Mouse (Mus musculus) midbrain, embryonic 16.5 days (tissue): ENCODE results near the gene Cadm3. TPM values are rescaled to one million over a fixed set of nuclear protein-coding genes. Genes with fewer than 3 reads are reported as not detected.

Experiments
- ATAC-seq: fragments of 200-750 bp; cut with Nextera tagmentation; 2 replicates; pipeline ENCODE4 v1.8.0; 2017; ENCODE audit warnings: moderate TSS enrichment
- H3K27ac ChIP-seq: fragments of 300-500 bp; sonication (generic); 2 replicates; pipeline ENCODE4 v1.5.1; 2014; ENCODE audit warnings: mild to moderate bottlenecking, low read length, mixed read lengths
- H3K27me3 ChIP-seq: fragments of 300-500 bp; sonication (generic); 2 replicates; pipeline ENCODE4 v1.6.1; 2014; ENCODE audit warnings: low read depth, low read length, mixed read lengths; ENCODE audit not compliant: control insufficient read depth, insufficient read depth
- H3K36me3 ChIP-seq: fragments of 300-500 bp; sonication (generic); 2 replicates; pipeline ENCODE4 v1.6.1; 2014; ENCODE audit warnings: mild to moderate bottlenecking, low read length, moderate library complexity, mixed read lengths; ENCODE audit not compliant: control insufficient read depth, insufficient read depth
- H3K4me1 ChIP-seq: fragments of 300-500 bp; sonication (generic); 2 replicates; pipeline ENCODE4 v1.6.1; 2014; ENCODE audit warnings: mild to moderate bottlenecking, low read length, mixed read lengths; ENCODE audit not compliant: control insufficient read depth, insufficient read depth
- H3K4me2 ChIP-seq: fragments of 300-500 bp; sonication (generic); 2 replicates; pipeline ENCODE4 v1.6.1; 2014; ENCODE audit warnings: mild to moderate bottlenecking, low read length, mixed read lengths
- H3K4me3 ChIP-seq: fragments of 300-500 bp; sonication (generic); 2 replicates; pipeline ENCODE4 v1.5.1; 2014; ENCODE audit warnings: low read depth, mild to moderate bottlenecking, low read length, moderate library complexity, mixed read lengths
- H3K9ac ChIP-seq: fragments of 300-500 bp; sonication (generic); 2 replicates; pipeline ENCODE4 v1.6.1; 2014; ENCODE audit warnings: low read depth, low read length, mixed read lengths
- H3K9me3 ChIP-seq: fragments of 300-500 bp; sonication (generic); replicated peaks from 2 replicates; pipeline ENCODE4 v1.6.1; 2014; ENCODE audit warnings: mild to moderate bottlenecking, low read length, mixed read lengths; ENCODE audit not compliant: control insufficient read depth, poor library complexity, severe bottlenecking
- WGBS: fragments of 180-500 bp; shearing (Covaris S2); extraction: QIAGEN DNeasy Blood & Tissue Kit; methylation state at CpG from one replicate; pipeline ENCODE4 v1.1.7; 2014; 5-methylcytosine and 5-hydroxymethylcytosine counted together
- polyA plus RNA-seq: library from polyadenylated mRNA; unstranded; fragments of >200 nt; fragmentation: Nextera tagmentation; extraction: Ambion mirVana; gene quantifications from 2 replicates; pipeline ENCODE4 v1.2.1, GENCODE M21; 2015

The Cadm3 gene
- polyA plus RNA-seq, 1 experiment from 2014 or later = 69.7 TPM

DNA sequence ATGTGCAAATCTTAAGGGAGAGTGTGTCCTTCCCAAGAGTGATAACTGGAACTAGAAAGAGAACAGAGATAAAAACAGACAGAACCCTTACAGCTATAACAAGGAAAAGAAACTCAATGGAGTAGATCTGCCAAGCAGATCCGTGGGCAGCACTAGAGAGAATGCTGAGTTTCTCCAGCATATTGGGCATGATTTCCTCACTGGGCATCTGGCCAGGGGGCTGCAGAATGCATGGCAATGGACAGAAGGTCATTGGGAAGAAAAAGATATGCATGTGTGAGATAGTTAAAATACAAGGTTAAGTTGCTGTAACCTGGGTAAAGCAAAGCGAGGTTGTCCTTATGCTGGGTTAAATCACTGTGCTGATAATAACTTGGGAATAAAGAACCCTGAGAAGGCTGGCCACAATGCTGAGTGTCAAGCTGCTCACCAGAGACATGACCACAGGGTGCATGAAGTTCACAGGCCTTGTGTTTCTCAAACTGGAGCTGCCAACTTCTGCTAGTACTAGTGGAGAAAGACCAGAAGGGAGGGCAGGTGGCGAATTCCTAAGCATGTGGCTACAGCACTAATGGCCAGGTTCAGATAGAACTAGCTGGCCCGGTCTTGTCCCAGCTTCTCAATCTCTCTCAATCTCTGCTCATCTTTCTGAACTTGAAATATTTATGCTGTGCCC is 3.2 kb downstream of the Cadm3 start:
- H3K4me2 ChIP-seq = no peak overlapping the region
- 91% methylated on average over 4 of the region's 4 CpGs for WGBS

DNA sequence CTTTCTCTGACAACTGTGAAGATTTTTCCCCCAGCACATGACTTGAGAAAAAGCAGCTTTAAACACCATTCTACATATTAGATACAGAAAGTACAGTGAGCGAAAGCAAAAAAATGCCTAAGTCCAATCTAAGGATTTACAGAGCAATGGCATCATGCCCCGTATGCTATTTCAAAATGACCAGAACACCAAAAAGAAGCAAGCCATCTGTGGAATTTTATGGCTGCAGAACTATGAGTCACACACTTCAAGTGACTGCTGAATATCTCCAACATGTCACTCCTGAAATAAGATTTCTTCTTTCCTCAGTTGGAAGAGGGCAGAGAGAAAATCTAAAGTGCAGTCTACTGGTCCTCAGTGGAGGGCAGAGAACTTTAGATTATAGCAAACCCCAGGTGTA is 4.1 kb downstream of the Cadm3 start:
- H3K4me1 ChIP-seq = peaks cover 53% of the 10 kb centered on the region
- H3K4me2 ChIP-seq = no peak overlapping the region
- no peak overlapping the region for H3K9ac ChIP-seq
- H3K27me3 ChIP-seq = no peaks in the 10 kb centered on the region
- no peaks in the 10 kb centered on the region for H3K9me3 ChIP-seq
- WGBS = 92% methylated on average over 2 of the region's 2 CpGs
- ATAC-seq = no peak
- H3K27ac ChIP-seq = no peak overlapping the region
- no peaks in the 10 kb centered on the region for H3K36me3 ChIP-seq
- H3K4me3 ChIP-seq = no peak overlapping the region

More for the DNA sequence above, 3.2 kb downstream of the Cadm3 start:
- H3K27me3 ChIP-seq = no peaks in the 10 kb centered on the region
- H3K4me1 ChIP-seq = peaks cover 48% of the 10 kb centered on the region
- no peaks in the 10 kb centered on the region for H3K9me3 ChIP-seq
- ATAC-seq = no peak
- no peaks in the 10 kb centered on the region for H3K36me3 ChIP-seq
- no peak overlapping the region for H3K9ac ChIP-seq
- no peak overlapping the region for H3K4me3 ChIP-seq
- no peak overlapping the region for H3K27ac ChIP-seq

DNA sequence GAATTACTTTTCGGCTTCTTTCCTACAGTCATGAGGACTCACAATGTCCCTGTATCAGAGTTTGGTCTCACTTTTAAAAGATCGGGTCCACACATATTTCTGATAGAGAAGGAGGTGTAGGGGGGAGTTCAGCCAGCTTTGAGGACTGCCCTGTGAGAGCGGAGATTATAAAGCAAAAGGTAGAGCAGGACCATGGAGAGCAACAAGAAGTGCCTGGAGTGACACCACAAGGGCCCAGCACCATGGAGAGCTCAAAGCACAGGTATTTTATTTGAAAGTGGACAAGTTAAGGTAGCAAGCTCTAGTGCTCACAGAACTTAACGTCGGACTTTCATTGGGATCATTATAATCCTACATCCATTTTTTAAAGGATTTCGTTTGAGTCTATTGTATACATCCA is 5.8 kb downstream of the Cadm3 start:
- H3K4me1 ChIP-seq = peaks cover 50% of the 10 kb centered on the region
- no peak overlapping the region for H3K9ac ChIP-seq
- no peak overlapping the region for H3K4me2 ChIP-seq
- no peak overlapping the region for H3K27ac ChIP-seq
- no peak overlapping the region for H3K4me3 ChIP-seq
- H3K36me3 ChIP-seq = no peaks in the 10 kb centered on the region
- 57% methylated on average over 6 of the region's 6 CpGs for WGBS
- H3K9me3 ChIP-seq = no peaks in the 10 kb centered on the region
- ATAC-seq = no peak
- no peaks in the 10 kb centered on the region for H3K27me3 ChIP-seq

DNA sequence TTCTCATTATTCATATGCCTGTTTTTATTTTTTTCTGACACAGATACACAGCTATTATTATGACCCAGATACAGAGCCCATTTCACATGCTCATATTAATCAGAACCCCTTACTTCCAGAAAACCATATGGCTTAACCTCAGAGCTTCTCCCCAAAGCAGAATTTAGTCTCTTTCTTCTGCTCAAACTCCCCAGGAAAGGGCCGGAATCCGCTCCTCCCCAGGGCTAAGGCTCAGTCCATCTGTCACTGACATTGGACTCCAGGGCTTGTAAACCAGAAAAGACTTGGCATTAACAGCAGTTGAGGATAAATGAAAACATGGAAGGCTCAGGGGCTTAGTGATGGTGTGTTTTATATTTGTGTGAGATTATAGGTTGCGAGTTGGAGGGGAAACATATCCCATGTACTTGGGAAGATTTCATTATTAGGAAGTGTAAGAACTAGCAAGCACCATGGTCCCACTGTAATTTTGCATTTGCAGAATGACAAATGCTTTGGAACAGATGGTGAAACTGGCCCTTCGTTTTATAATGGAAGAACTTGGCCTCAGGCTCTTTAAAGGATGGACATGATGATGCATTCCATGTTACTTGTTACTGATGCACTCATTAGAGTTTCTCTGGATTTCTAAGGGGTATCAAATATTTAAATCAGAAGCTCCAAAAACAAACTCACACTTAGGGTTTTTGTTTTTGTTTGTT is 7.8 kb downstream of the Cadm3 start:
- H3K4me2 ChIP-seq = no peak overlapping the region
- no peak overlapping the region for H3K9ac ChIP-seq
- H3K27ac ChIP-seq = peak overlapping the region; percentile 10; the same call in 1 of the 2 replicates
- peaks cover 38% of the 10 kb centered on the region for H3K4me1 ChIP-seq
- ATAC-seq = no peak
- H3K36me3 ChIP-seq = no peaks in the 10 kb centered on the region
- H3K4me3 ChIP-seq = no peak overlapping the region
- 43% methylated on average over 4 of the region's 4 CpGs for WGBS
- H3K27me3 ChIP-seq = no peaks in the 10 kb centered on the region
- no peaks in the 10 kb centered on the region for H3K9me3 ChIP-seq

DNA sequence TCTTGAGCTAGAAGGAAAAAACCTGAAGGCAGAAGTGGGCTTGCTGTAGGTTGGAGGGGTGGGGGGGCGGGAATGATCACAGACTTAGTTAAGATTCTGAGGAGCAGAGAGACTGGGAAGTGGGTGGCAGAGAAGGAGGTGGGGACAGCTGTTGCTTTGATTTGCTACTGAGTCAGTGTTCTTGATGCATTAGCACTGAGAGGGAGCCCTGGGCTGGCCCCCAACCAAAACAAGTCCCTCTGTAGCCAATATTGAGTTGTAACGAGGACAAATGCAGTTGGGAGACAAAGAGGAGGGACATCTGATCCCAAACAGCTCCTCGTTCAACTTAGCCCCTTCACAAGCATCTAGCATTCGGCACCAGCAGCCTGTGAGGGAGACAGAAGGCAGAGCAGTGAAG is 9.7 kb downstream of the Cadm3 start:
- ATAC-seq = no peak
- Histone ChIP-seq H3K27ac (no peak overlapping the region), H3K4me1 (peaks cover 26% of the 10 kb centered on the region), H3K4me2 (no peak overlapping the region), H3K9ac (no peak overlapping the region), H3K36me3 (no peaks in the 10 kb centered on the region), H3K27me3 (no peaks in the 10 kb centered on the region), H3K4me3 (no peak overlapping the region), H3K9me3 (no peaks in the 10 kb centered on the region)
- 39% methylated on average over 4 of the region's 4 CpGs for WGBS

DNA sequence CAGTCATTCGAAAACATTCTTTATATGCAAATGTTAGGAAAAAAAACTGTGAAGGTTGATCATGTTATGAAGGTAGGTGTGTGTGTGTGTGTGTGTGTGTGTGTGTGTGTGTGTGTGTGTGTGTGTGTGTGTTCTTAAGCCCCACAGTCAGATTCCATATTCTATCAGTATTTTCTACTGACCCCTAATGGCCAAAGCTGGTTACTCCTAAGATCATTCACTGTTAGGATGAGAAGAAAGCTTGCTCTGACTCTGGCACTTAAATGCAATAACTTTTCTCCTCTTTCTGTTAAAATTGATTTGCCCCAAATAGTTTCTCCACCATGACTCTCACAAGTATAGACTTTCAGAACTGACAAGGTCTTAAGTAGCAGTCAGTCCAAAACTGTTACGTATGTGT is 10.8 kb downstream of the Cadm3 start:
- 91% methylated on average over 2 of the region's 2 CpGs for WGBS
- H3K4me1 ChIP-seq = peaks cover 21% of the 10 kb centered on the region
- no peak for ATAC-seq
- no peak overlapping the region for H3K9ac ChIP-seq
- no peak overlapping the region for H3K27ac ChIP-seq
- no peaks in the 10 kb centered on the region for H3K36me3 ChIP-seq
- no peaks in the 10 kb centered on the region for H3K9me3 ChIP-seq
- no peak overlapping the region for H3K4me2 ChIP-seq
- H3K27me3 ChIP-seq = no peaks in the 10 kb centered on the region
- no peak overlapping the region for H3K4me3 ChIP-seq

DNA sequence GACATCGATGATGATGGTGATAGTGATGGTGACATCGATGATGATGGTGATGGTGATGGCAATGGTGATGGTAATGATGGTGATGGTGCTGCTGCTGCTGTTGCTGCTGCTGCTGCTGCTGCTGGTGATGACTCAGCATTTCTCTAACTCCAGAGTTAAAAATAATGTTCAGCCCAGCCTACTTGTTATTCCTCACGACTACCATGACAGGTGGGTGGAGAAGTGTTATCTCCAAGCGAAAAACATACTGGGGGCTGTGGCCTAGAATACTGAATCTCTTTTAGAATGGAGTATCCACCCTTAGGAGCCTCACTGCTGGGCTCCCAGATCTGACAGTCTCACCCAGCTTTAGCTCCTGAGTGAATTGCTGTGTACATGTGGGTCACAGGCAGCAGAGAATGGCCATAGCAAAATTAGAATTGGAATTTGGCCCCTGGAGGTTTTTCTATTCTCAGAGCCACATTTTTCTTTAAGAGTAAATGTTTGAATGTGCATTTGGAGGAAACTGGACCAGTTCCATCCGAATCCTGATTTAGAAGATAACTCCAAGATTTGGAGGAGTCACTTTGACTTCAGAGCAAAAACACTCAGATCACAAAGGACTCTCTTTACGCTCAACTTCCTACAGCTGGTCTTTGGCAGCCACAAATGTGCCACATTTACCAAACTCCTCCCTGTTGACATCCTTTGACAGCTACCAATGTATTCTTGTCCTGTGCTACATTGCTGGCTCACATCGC is 12.2 kb downstream of the Cadm3 start:
- Histone ChIP-seq H3K27me3 (no peaks in the 10 kb centered on the region), H3K36me3 (no peaks in the 10 kb centered on the region), H3K27ac (no peak overlapping the region), H3K9me3 (no peaks in the 10 kb centered on the region), H3K4me3 (no peak overlapping the region), H3K9ac (no peak overlapping the region), H3K4me2 (no peak overlapping the region), H3K4me1 (peaks cover 21% of the 10 kb centered on the region)
- WGBS = 79% methylated on average over 7 of the region's 7 CpGs
- ATAC-seq = no peak

DNA sequence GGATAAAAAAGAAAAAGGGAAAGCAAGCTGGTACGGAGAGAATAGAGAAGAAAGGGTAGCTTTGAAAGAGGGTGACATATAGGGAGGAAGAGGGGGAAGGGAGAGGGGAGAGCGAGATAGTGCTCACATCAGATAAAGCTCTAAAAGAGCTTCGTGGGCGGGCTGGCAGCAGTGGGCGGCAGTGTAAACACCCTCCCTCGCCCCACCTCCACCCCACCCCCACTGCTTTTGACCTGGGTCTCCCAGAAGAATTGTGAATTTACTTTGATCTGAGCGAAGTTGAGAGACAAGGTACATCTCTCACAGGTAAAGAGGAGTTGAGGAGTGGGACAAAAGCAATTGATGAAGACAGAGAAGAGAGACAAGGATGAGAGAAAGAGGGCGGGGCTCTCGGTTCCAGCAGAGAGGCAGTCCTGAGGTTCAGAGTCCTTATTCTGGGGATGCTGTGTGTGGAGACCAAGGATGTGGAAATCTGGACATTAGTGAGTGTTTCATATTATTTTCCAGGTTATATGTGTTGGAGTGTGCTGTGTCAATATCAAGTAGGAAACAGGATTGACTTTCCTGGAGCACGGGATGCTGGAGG is 17.0 kb downstream of the Cadm3 start, which contains the start of gene Aim2:
Aim2 (plus strand) TSS at position 508 of the 586 bp plus-strand sequence.
- H3K27me3 ChIP-seq = no peaks in the 10 kb centered on the region
- H3K36me3 ChIP-seq = peaks cover 8% of the 10 kb centered on the region
- no peak within 1 kb of the TSS for H3K9ac ChIP-seq
- ATAC-seq = peak; percentile 47
- peaks cover 12% of the 10 kb centered on the region for H3K4me1 ChIP-seq
- no peak within 1 kb of the TSS for H3K27ac ChIP-seq
- H3K4me3 ChIP-seq = peak within 1 kb of the TSS; percentile 13
- 6% methylated on average over 10 of the region's 10 CpGs for WGBS
- no peaks in the 10 kb centered on the region for H3K9me3 ChIP-seq
- peak within 1 kb of the TSS; percentile 42 for H3K4me2 ChIP-seq
